Mouse (Mus musculus) lung, embryonic 14.5 days (tissue): Measurements from ENCODE around the gene Itga2b. TPM values are rescaled to one million over a fixed set of nuclear protein-coding genes. Genes with fewer than 3 reads are reported as not detected.

Source experiments
- ATAC-seq: fragments of 200-750 bp; cut with Nextera tagmentation; 2 replicates; pipeline ENCODE4 v1.8.0; 2017; ENCODE audit warnings: mild to moderate bottlenecking, moderate TSS enrichment, moderate library complexity; ENCODE audit not compliant: insufficient read depth
- DNase-seq: peaks from one replicate; pipeline ENCODE4 v3.0.0-alpha.2; 2015
- H3K27ac ChIP-seq: fragments of 300-500 bp; sonication (generic); 2 replicates; pipeline ENCODE4 v1.5.1; 2014; ENCODE audit warnings: low read depth, mild to moderate bottlenecking, moderate library complexity
- H3K27me3 ChIP-seq: fragments of 300-500 bp; sonication (generic); 2 replicates; pipeline ENCODE4 v1.6.1; 2014; ENCODE audit warnings: low read length, control low read depth; ENCODE audit not compliant: insufficient read depth
- H3K36me3 ChIP-seq: fragments of 300-500 bp; sonication (generic); 2 replicates; pipeline ENCODE4 v1.6.1; 2014; ENCODE audit warnings: control low read depth; ENCODE audit not compliant: insufficient read depth
- H3K4me1 ChIP-seq: fragments of 300-500 bp; sonication (generic); 2 replicates; pipeline ENCODE4 v1.6.1; 2014; ENCODE audit warnings: antibody characterized with exemption, control low read depth; ENCODE audit not compliant: insufficient read depth
- H3K4me2 ChIP-seq: fragments of 300-500 bp; sonication (generic); 2 replicates; pipeline ENCODE4 v1.6.1; 2014; ENCODE audit warnings: mild to moderate bottlenecking
- H3K4me3 ChIP-seq: fragments of 300-500 bp; sonication (generic); 2 replicates; pipeline ENCODE4 v1.5.1; 2014; ENCODE audit warnings: low read depth, low read length
- H3K9ac ChIP-seq: fragments of 300-500 bp; sonication (generic); 2 replicates; pipeline ENCODE4 v1.6.1; 2014
- H3K9me3 ChIP-seq: fragments of 300-500 bp; sonication (generic); 2 replicates; pipeline ENCODE4 v1.6.1; 2016; ENCODE audit warnings: low read depth, low read length, control low read depth
- CTCF ChIP-seq: IDR thresholded peaks from 2 replicates; pipeline ENCODE4 v1.5.1; 2016; ENCODE audit warnings: antibody characterized with exemption, low read depth
- WGBS: fragments of 180-500 bp; shearing (Covaris S2); extraction: QIAGEN DNeasy Blood & Tissue Kit; methylation state at CpG from one replicate; pipeline ENCODE4 v1.1.7; 2014; 5-methylcytosine and 5-hydroxymethylcytosine counted together
- polyA plus RNA-seq: library from polyadenylated mRNA; unstranded; fragments of >200 nt; fragmentation: Nextera tagmentation; extraction: Ambion mirVana; gene quantifications from 2 replicates; pipeline ENCODE4 v1.2.1, GENCODE M21; 2014

The Itga2b gene
- polyA plus RNA-seq, 1 experiment from 2014 or later = 10.1 TPM

DNA sequence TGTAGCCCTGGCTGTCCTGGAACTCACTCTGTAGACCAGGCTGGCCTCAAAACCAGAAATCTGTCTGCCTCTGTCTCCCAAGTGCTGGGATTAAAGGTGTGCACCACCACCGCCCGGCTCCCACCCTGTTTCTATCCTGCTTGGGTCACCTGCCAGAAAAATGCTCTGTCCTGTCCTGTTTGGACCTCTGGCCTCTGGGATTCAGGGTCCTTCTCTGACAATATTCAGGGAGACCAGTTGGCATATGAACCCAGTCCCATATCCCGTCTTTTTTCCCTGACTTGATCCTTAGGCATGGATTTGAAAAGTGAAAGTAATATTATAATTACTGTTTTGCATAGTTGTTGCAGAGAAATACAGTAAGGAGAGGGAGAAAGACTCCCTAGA lies 38.2 kb downstream of the Itga2b start:
- WGBS = 70% methylated on average over 3 of the region's 3 CpGs
- no peak for TF ChIP-seq CTCF
- no peaks in the 10 kb centered on the region for H3K9me3 ChIP-seq
- DNase-seq = no peak
- 0 out of 2 replicates have a peak, but pooled peaks cover 2% of the 10 kb centered on the region for H3K4me1 ChIP-seq
- no peaks in the 10 kb centered on the region for H3K27me3 ChIP-seq
- ATAC-seq = no peak
- H3K36me3 ChIP-seq = peaks cover 29% of the 10 kb centered on the region
- no peak overlapping the region for H3K9ac ChIP-seq
- no peak overlapping the region for H3K4me3 ChIP-seq
- H3K4me2 ChIP-seq = 0 out of 2 replicates have a peak overlapping the region, but pooled peaks have one; percentile 8
- no peak overlapping the region for H3K27ac ChIP-seq

GRCm38 (mm10) chr11:102431018-102431645 lies 38.8 kb downstream of the Itga2b start:
- H3K4me1 ChIP-seq = 0 out of 2 replicates have a peak, but pooled peaks cover 2% of the 10 kb centered on the region
- H3K4me3 ChIP-seq = peak overlapping the region; percentile 60
- peaks cover 24% of the 10 kb centered on the region for H3K36me3 ChIP-seq
- H3K27me3 ChIP-seq = no peaks in the 10 kb centered on the region
- ATAC-seq (peak; percentile 40; the same call in 1 of the 2 replicates), DNase-seq (peak; percentile 93)
- H3K27ac ChIP-seq = peak overlapping the region; percentile 83
- peak; percentile 84 for TF ChIP-seq CTCF
- H3K9me3 ChIP-seq = no peaks in the 10 kb centered on the region
- H3K4me2 ChIP-seq = peak overlapping the region; percentile 92
- peak overlapping the region; percentile 58 for H3K9ac ChIP-seq
- WGBS = 0% methylated on average over 7 of the region's 7 CpGs

DNA sequence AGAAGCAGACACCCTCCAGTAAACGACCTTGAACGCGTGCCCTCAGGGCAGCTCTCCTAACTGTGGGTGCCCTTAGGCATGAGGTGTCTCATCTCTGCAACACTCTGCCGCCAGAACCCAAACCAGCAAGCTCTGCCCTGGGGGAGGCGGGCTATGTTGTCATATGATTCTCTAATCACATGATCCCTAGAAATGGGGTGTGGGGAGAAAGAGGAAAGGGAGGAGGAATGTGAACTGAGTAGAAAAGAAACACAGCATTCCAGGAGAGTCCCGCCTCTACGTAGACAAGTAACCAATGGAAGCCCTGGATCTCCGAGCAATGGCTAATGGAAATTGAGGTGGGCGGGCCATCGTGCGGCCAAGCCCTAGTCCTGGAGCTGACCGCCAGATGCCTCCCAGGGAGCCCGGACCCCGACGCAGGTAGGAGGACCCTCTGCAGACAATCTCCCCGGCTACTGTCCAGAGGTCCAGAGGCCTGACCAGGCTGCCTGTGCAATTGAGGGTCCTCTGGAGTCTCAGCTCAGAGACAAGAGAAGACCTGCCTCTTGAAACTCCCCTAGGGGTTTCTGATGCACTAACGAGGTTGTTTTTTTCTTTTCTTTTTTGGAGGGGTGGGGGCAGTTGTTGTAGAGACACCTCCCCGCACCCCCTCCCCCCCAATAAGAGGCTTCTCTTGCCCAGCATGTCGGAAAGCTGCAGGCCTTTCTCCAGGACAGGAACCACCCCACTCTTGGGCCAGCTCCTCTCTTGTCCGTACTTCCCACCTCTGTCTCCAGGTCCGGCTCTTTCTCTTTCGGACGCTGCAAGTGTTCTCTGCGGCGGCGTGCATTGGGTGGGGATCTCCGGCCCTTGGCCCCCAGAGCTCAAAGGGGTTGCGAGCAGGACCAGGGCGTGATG lies 39.6 kb downstream of the Itga2b start, which contains the start of gene Grn:
Grn (plus strand) TSS at position 195 of the 897 bp plus-strand sequence.
- Histone ChIP-seq H3K9ac (peak within 1 kb of the TSS; percentile 58), H3K4me2 (peak within 1 kb of the TSS; percentile 92), H3K4me3 (peak within 1 kb of the TSS; percentile 60), H3K27ac (peak within 1 kb of the TSS; percentile 83), H3K9me3 (no peaks in the 10 kb centered on the region), H3K4me1 (0 out of 2 replicates have a peak, but pooled peaks cover 2% of the 10 kb centered on the region), H3K27me3 (no peaks in the 10 kb centered on the region), H3K36me3 (peaks cover 16% of the 10 kb centered on the region)
- peak; percentile 95 for ATAC-seq
- DNase-seq = peak; percentile 97
- 0% methylated on average over 29 of the region's 29 CpGs for WGBS
- no peak for TF ChIP-seq CTCF

- ATAC-seq = no peak
These were observed 40.4 kb downstream of the Itga2b start for GRCm38 (mm10) chr11:102429551-102429950.

GRCm38 (mm10) chr11:102428981-102429540 lies 40.9 kb downstream of the Itga2b start:
- H3K27ac ChIP-seq = no peak overlapping the region
- peak overlapping the region; percentile 60; the same call in 1 of the 2 replicates for H3K4me3 ChIP-seq
- H3K4me2 ChIP-seq = peak overlapping the region; percentile 92; the same call in 1 of the 2 replicates
- 61% methylated on average over 8 of the region's 8 CpGs for WGBS
- no peak for ATAC-seq
- 0 out of 2 replicates have a peak, but pooled peaks cover 2% of the 10 kb centered on the region for H3K4me1 ChIP-seq
- H3K36me3 ChIP-seq = peaks cover 7% of the 10 kb centered on the region; the same call in 1 of the 2 replicates
- no peaks in the 10 kb centered on the region for H3K27me3 ChIP-seq
- 0 out of 2 replicates have a peak overlapping the region, but pooled peaks have one; percentile 54 for H3K9ac ChIP-seq
- H3K9me3 ChIP-seq = no peaks in the 10 kb centered on the region
- no peak for TF ChIP-seq CTCF
- no peak for DNase-seq

More at GRCm38 (mm10) chr11:102429551-102429950, 40.4 kb downstream of the Itga2b start:
- H3K4me3 ChIP-seq = peak overlapping the region; percentile 60
- TF ChIP-seq CTCF = no peak
- WGBS = 36% methylated on average over 3 of the region's 3 CpGs
- H3K27ac ChIP-seq = no peak overlapping the region
- peak overlapping the region; percentile 54 for H3K9ac ChIP-seq
- no peak for DNase-seq
- 0 out of 2 replicates have a peak, but pooled peaks cover 2% of the 10 kb centered on the region for H3K4me1 ChIP-seq
- H3K4me2 ChIP-seq = peak overlapping the region; percentile 92
- H3K9me3 ChIP-seq = no peaks in the 10 kb centered on the region
- H3K36me3 ChIP-seq = peaks cover 8% of the 10 kb centered on the region
- H3K27me3 ChIP-seq = no peaks in the 10 kb centered on the region

GRCm38 (mm10) chr11:102425555-102426316 lies 44.2 kb downstream of the Itga2b start:
- Histone ChIP-seq H3K27me3 (no peaks in the 10 kb centered on the region), H3K9ac (no peak overlapping the region), H3K4me2 (no peak overlapping the region), H3K36me3 (no peaks in the 10 kb centered on the region), H3K9me3 (no peaks in the 10 kb centered on the region), H3K27ac (no peak overlapping the region), H3K4me1 (no peaks in the 10 kb centered on the region), H3K4me3 (no peak overlapping the region)
- ATAC-seq (no peak), DNase-seq (no peak)
- WGBS = 71% methylated on average over 8 of the region's 8 CpGs
- TF ChIP-seq CTCF = no peak
